Mouse (Mus musculus): ENCODE data around the gene Sertad4.

Sertad4 gene

GRCm38 (mm10) chr1:192855474-192856230, at the start of gene Sertad4:
TSS of gene Sertad4 (minus strand) at chr1:192855756.
- DNase-seq = peak; percentile 46

- no peak for DNase-seq
These were observed 46.0 kb upstream of the Sertad4 start for GRCm38 (mm10) chr1:192901516-192901915.

GRCm38 (mm10) chr1:192900913-192901312, 45.4 kb upstream of the Sertad4 start:
- DNase-seq = no peak

- DNase-seq = no peak
These were observed 43.2 kb upstream of the Sertad4 start for GRCm38 (mm10) chr1:192898742-192899141.

GRCm38 (mm10) chr1:192897218-192897617, 41.7 kb upstream of the Sertad4 start:
- no peak for DNase-seq

- DNase-seq = no peak
These were observed 40.5 kb upstream of the Sertad4 start for GRCm38 (mm10) chr1:192896076-192896475.

GRCm38 (mm10) chr1:192890716-192891115, 35.2 kb upstream of the Sertad4 start:
- no peak for DNase-seq

GRCm38 (mm10) chr1:192882617-192883295, 27.2 kb upstream of the Sertad4 start:
- no peak for DNase-seq

- DNase-seq = no peak
These were observed 24.6 kb upstream of the Sertad4 start for GRCm38 (mm10) chr1:192880130-192880529.

GRCm38 (mm10) chr1:192879086-192879580, 23.6 kb upstream of the Sertad4 start:
- DNase-seq = no peak

GRCm38 (mm10) chr1:192872841-192873240, 17.3 kb upstream of the Sertad4 start:
- no peak for DNase-seq

GRCm38 (mm10) chr1:192869761-192870160, 14.2 kb upstream of the Sertad4 start:
- DNase-seq = no peak

- no peak for DNase-seq
These were observed 8.9 kb upstream of the Sertad4 start for GRCm38 (mm10) chr1:192864440-192864839.

- no peak for DNase-seq
These were observed 5.9 kb upstream of the Sertad4 start for GRCm38 (mm10) chr1:192861305-192861960.

GRCm38 (mm10) chr1:192860273-192860672, 4.7 kb upstream of the Sertad4 start:
- no peak for DNase-seq

- no peak for DNase-seq
These were observed 2.0 kb upstream of the Sertad4 start for GRCm38 (mm10) chr1:192857582-192857981.

GRCm38 (mm10) chr1:192856931-192857330, 1.4 kb upstream of the Sertad4 start:
- no peak for DNase-seq

GRCm38 (mm10) chr1:192856411-192856810, 855 bp upstream of the Sertad4 start:
- no peak for DNase-seq

GRCm38 (mm10) chr1:192854819-192855271, 711 bp downstream of the Sertad4 start:
- DNase-seq = no peak

- no peak for DNase-seq
These were observed 1.4 kb downstream of the Sertad4 start for GRCm38 (mm10) chr1:192853988-192854818.

- no peak for DNase-seq
These were observed 2.1 kb downstream of the Sertad4 start for GRCm38 (mm10) chr1:192853429-192853828.

GRCm38 (mm10) chr1:192852047-192852446, 3.5 kb downstream of the Sertad4 start:
- no peak for DNase-seq

- DNase-seq = no peak
These were observed 3.9 kb downstream of the Sertad4 start for GRCm38 (mm10) chr1:192851640-192852039.

All from liver (tissue).